Mouse (Mus musculus) left cerebral cortex, postnatal 14 days (tissue): ENCODE results near the gene Slc23a3. TPM values are rescaled to one million over a fixed set of nuclear protein-coding genes. Genes with fewer than 3 reads are reported as not detected.

Source experiments
- DNase-seq, 2 experiments: peaks; one replicate each; pipeline ENCODE4 v3.0.0; 2021 to 2022; ENCODE audit warnings: low spot score in 2 of 2, mixed read lengths in 1 of 2
- intact Hi-C: fragments of 180-260 bp; cut with DNase I; formaldehyde crosslinking; loops from one replicate; pipeline ENCODE4 v1.15.1; 2025
- long read RNA-seq, 2 experiments: library from polyadenylated mRNA; stranded (forward); transcript quantifications; one replicate each; pipeline ENCODE4 v2.0.0; 2021
- total RNA-seq, 2 experiments: library from RNA; stranded (reverse); gene quantifications; 2 replicates each; pipeline ENCODE4 v1.2.3; 2021

The Slc23a3 gene
- total RNA-seq = under 1 TPM; 0.22 to 0.25 TPM
- long read RNA-seq, experiment 1 = 0 reads
- long read RNA-seq, experiment 2, partial matches to known transcripts = 0 of 1 reads
- long read RNA-seq, experiment 2, other reads (novel, unspliced or antisense) = 1 of 1 reads

GRCm38 (mm10) chr1:75133421-75134207, at the start of gene Slc23a3:
Slc23a3 (minus strand) TSS chr1:75133890.
- no peak for DNase-seq
- intact Hi-C loops = no loop called here

- intact Hi-C loops = no loop called here
- DNase-seq = no peak
These were observed 48.5 kb upstream of the Slc23a3 start for GRCm38 (mm10) chr1:75182160-75182559.

GRCm38 (mm10) chr1:75181377-75181870, 47.7 kb upstream of the Slc23a3 start:
- no peak for DNase-seq
- intact Hi-C loops = no loop called here

GRCm38 (mm10) chr1:75180741-75181140, 47.1 kb upstream of the Slc23a3 start:
- intact Hi-C loops = no loop called here
- no peak for DNase-seq

- intact Hi-C loops = no loop called here
- DNase-seq = peak; percentile 95 to 97
These were observed 46.5 kb upstream of the Slc23a3 start, which contains the start of gene Abcb6 for GRCm38 (mm10) chr1:75180105-75180590. Abcb6 (minus strand) TSS chr1:75180392.

- DNase-seq = peak; percentile 48 to 53
- intact Hi-C loops = no loop called here
These were observed 45.8 kb upstream of the Slc23a3 start for GRCm38 (mm10) chr1:75179334-75180104.

- intact Hi-C loops = no loop called here
- DNase-seq = peak; percentile 90 to 93
These were observed 35.1 kb upstream of the Slc23a3 start, which contains the start of gene Zfand2b for GRCm38 (mm10) chr1:75168472-75169464. Zfand2b (plus strand) TSS chr1:75168646.

- DNase-seq = no peak
- intact Hi-C loops = no loop called here
These were observed 34.4 kb upstream of the Slc23a3 start for GRCm38 (mm10) chr1:75168093-75168471.

GRCm38 (mm10) chr1:75160256-75160617, 26.5 kb upstream of the Slc23a3 start:
- DNase-seq = no peak
- intact Hi-C loops = no loop called here

GRCm38 (mm10) chr1:75159540-75160255, 26.0 kb upstream of the Slc23a3 start:
- no peak for DNase-seq
- intact Hi-C loops = no loop called here

GRCm38 (mm10) chr1:75158990-75159389, 25.3 kb upstream of the Slc23a3 start:
- intact Hi-C loops = no loop called here
- no peak for DNase-seq

GRCm38 (mm10) chr1:75155837-75156236, 22.1 kb upstream of the Slc23a3 start:
- intact Hi-C loops = no loop called here
- no peak for DNase-seq

GRCm38 (mm10) chr1:75148727-75149126, 15.0 kb upstream of the Slc23a3 start:
- DNase-seq = no peak
- intact Hi-C loops = no loop called here

- no peak for DNase-seq
- intact Hi-C loops = no loop called here
These were observed 13.9 kb upstream of the Slc23a3 start for GRCm38 (mm10) chr1:75147411-75148135.

GRCm38 (mm10) chr1:75145589-75145988, 11.9 kb upstream of the Slc23a3 start:
- intact Hi-C loops = no loop called here
- DNase-seq = no peak

GRCm38 (mm10) chr1:75142301-75143261, 8.9 kb upstream of the Slc23a3 start, which contains the start of the genes Cnppd1 and Retreg2:
Cnppd1 (minus strand) TSS chr1:75142711.
Retreg2 (plus strand) TSS chr1:75142778.
- intact Hi-C loops = no loop called here
- DNase-seq = peak; percentile 95 to 97
